Mouse (Mus musculus): ENCODE measurements at regions not wholly inside any gene's neighbourhood (a gene's known extent, or its start where the extent isn't known, plus 50 kb on each side); places are given as distances from the start of the nearest gene placed in this dataset.

GRCm38 (mm10) chr4:89438665-89439064 lies 127.8 kb upstream of the Cdkn2b start:
- no peak for DNase-seq
- no peak overlapping the region for H3K4me3 ChIP-seq (ENCODE audit: insufficient read depth, low read depth, low read length)
- H3K27ac ChIP-seq (ENCODE audit: insufficient read depth, low read depth, low read length) = no peak overlapping the region
- H3K4me1 ChIP-seq (ENCODE audit: control insufficient read depth, insufficient read depth, low read length) = no peaks in the 10 kb centered on the region
- H3K27me3 ChIP-seq (replicated peaks; ENCODE audit: control insufficient read depth, insufficient read depth, low read length) = no peaks in the 10 kb centered on the region
- WGBS = 90% methylated on average over 2 of the region's 2 CpGs
- TF ChIP-seq POLR2A (IDR thresholded peaks at IDR 0.05; ENCODE audit: low read depth, low read length) (no peak), CTCF (conservative IDR thresholded peaks at IDR 0.05; ENCODE audit: insufficient read depth, insufficient read length, low read depth, low read length) (no peak)
- no peaks in the 10 kb centered on the region for H3K36me3 ChIP-seq (ENCODE audit: control insufficient read depth, insufficient read depth, low read length)

- Histone ChIP-seq H3K27me3 (replicated peaks; ENCODE audit: control insufficient read depth, insufficient read depth, low read length) (no peaks in the 10 kb centered on the region), H3K36me3 (ENCODE audit: control insufficient read depth, insufficient read depth, low read length) (no peaks in the 10 kb centered on the region), H3K4me3 (ENCODE audit: insufficient read depth, low read depth, low read length) (no peak overlapping the region), H3K27ac (ENCODE audit: insufficient read depth, low read depth, low read length) (no peak overlapping the region), H3K4me1 (ENCODE audit: control insufficient read depth, insufficient read depth, low read length) (no peaks in the 10 kb centered on the region)
- TF ChIP-seq POLR2A (IDR thresholded peaks at IDR 0.05; ENCODE audit: low read depth, low read length) (no peak), CTCF (conservative IDR thresholded peaks at IDR 0.05; ENCODE audit: insufficient read depth, insufficient read length, low read depth, low read length) (no peak)
- 89% methylated on average over 3 of the region's 3 CpGs for WGBS
- DNase-seq = no peak
Measured at GRCm38 (mm10) chr4:89436764-89437163, 125.9 kb upstream of the Cdkn2b start.

GRCm38 (mm10) chr4:89434152-89434551 lies 123.3 kb upstream of the Cdkn2b start:
- Histone ChIP-seq H3K4me1 (ENCODE audit: control insufficient read depth, insufficient read depth, low read length) (no peaks in the 10 kb centered on the region), H3K36me3 (ENCODE audit: control insufficient read depth, insufficient read depth, low read length) (no peaks in the 10 kb centered on the region), H3K27me3 (replicated peaks; ENCODE audit: control insufficient read depth, insufficient read depth, low read length) (no peaks in the 10 kb centered on the region), H3K27ac (ENCODE audit: insufficient read depth, low read depth, low read length) (no peak overlapping the region), H3K4me3 (ENCODE audit: insufficient read depth, low read depth, low read length) (no peak overlapping the region)
- TF ChIP-seq POLR2A (IDR thresholded peaks at IDR 0.05; ENCODE audit: low read depth, low read length) = no peak
- no peak for TF ChIP-seq CTCF (conservative IDR thresholded peaks at IDR 0.05; ENCODE audit: insufficient read depth, insufficient read length, low read depth, low read length)
- DNase-seq = no peak
- WGBS = 91% methylated on average over 3 of the region's 3 CpGs

- WGBS = 72% methylated on average over 5 of the region's 5 CpGs
- H3K4me1 ChIP-seq (ENCODE audit: control insufficient read depth, insufficient read depth, low read length) = no peaks in the 10 kb centered on the region
- no peak overlapping the region for H3K4me3 ChIP-seq (ENCODE audit: insufficient read depth, low read depth, low read length)
- no peaks in the 10 kb centered on the region for H3K27me3 ChIP-seq (replicated peaks; ENCODE audit: control insufficient read depth, insufficient read depth, low read length)
- TF ChIP-seq POLR2A (IDR thresholded peaks at IDR 0.05; ENCODE audit: low read depth, low read length) (no peak), CTCF (conservative IDR thresholded peaks at IDR 0.05; ENCODE audit: insufficient read depth, insufficient read length, low read depth, low read length) (no peak)
- no peak overlapping the region for H3K27ac ChIP-seq (ENCODE audit: insufficient read depth, low read depth, low read length)
- no peaks in the 10 kb centered on the region for H3K36me3 ChIP-seq (ENCODE audit: control insufficient read depth, insufficient read depth, low read length)
- DNase-seq = no peak
Measured at GRCm38 (mm10) chr4:89433528-89433927, 122.7 kb upstream of the Cdkn2b start.

GRCm38 (mm10) chr4:89431520-89431919 lies 120.7 kb upstream of the Cdkn2b start:
- H3K36me3 ChIP-seq (ENCODE audit: control insufficient read depth, insufficient read depth, low read length) = no peaks in the 10 kb centered on the region
- WGBS = 70% methylated on average over 6 of the region's 6 CpGs
- no peak overlapping the region for H3K4me3 ChIP-seq (ENCODE audit: insufficient read depth, low read depth, low read length)
- no peak for DNase-seq
- no peak overlapping the region for H3K27ac ChIP-seq (ENCODE audit: insufficient read depth, low read depth, low read length)
- TF ChIP-seq CTCF (conservative IDR thresholded peaks at IDR 0.05; ENCODE audit: insufficient read depth, insufficient read length, low read depth, low read length) (no peak), POLR2A (IDR thresholded peaks at IDR 0.05; ENCODE audit: low read depth, low read length) (no peak)
- no peaks in the 10 kb centered on the region for H3K27me3 ChIP-seq (replicated peaks; ENCODE audit: control insufficient read depth, insufficient read depth, low read length)
- H3K4me1 ChIP-seq (ENCODE audit: control insufficient read depth, insufficient read depth, low read length) = no peaks in the 10 kb centered on the region

- Histone ChIP-seq H3K4me1 (ENCODE audit: control insufficient read depth, insufficient read depth, low read length) (no peaks in the 10 kb centered on the region; the same call in 1 of the 2 replicates), H3K27ac (ENCODE audit: insufficient read depth, low read depth, low read length) (no peak overlapping the region), H3K27me3 (replicated peaks; ENCODE audit: control insufficient read depth, insufficient read depth, low read length) (no peaks in the 10 kb centered on the region), H3K36me3 (ENCODE audit: control insufficient read depth, insufficient read depth, low read length) (no peaks in the 10 kb centered on the region), H3K4me3 (ENCODE audit: insufficient read depth, low read depth, low read length) (no peak overlapping the region)
- TF ChIP-seq POLR2A (IDR thresholded peaks at IDR 0.05; ENCODE audit: low read depth, low read length) (no peak), CTCF (conservative IDR thresholded peaks at IDR 0.05; ENCODE audit: insufficient read depth, insufficient read length, low read depth, low read length) (no peak)
- WGBS = 82% methylated on average over 1 of the region's 1 CpGs
- DNase-seq = no peak
Measured at GRCm38 (mm10) chr4:89428465-89428864, 117.6 kb upstream of the Cdkn2b start.

- Histone ChIP-seq H3K4me1 (ENCODE audit: control insufficient read depth, insufficient read depth, low read length) (no peaks in the 10 kb centered on the region; the same call in 1 of the 2 replicates), H3K27me3 (replicated peaks; ENCODE audit: control insufficient read depth, insufficient read depth, low read length) (no peaks in the 10 kb centered on the region), H3K27ac (ENCODE audit: insufficient read depth, low read depth, low read length) (no peak overlapping the region), H3K4me3 (ENCODE audit: insufficient read depth, low read depth, low read length) (no peak overlapping the region), H3K36me3 (ENCODE audit: control insufficient read depth, insufficient read depth, low read length) (no peaks in the 10 kb centered on the region)
- peak; percentile 44; the same call in 1 of the 2 replicates for TF ChIP-seq CTCF (conservative IDR thresholded peaks at IDR 0.05; ENCODE audit: insufficient read depth, insufficient read length, low read depth, low read length)
- TF ChIP-seq POLR2A (IDR thresholded peaks at IDR 0.05; ENCODE audit: low read depth, low read length) = no peak
- DNase-seq = peak; percentile 50
- 39% methylated on average over 9 of the region's 9 CpGs for WGBS
Measured at GRCm38 (mm10) chr4:89427345-89428293, 116.8 kb upstream of the Cdkn2b start.

Data from kidney, adult 2 months (tissue).